Mouse (Mus musculus): Measurements from ENCODE around the gene Setdb1. TPM values are rescaled to one million over a fixed set of nuclear protein-coding genes. Genes with fewer than 3 reads are reported as not detected.

The Setdb1 gene
- total and polyA plus RNA-seq, 2 experiments from 2014 or later = 28.4 to 44.4 TPM

DNA sequence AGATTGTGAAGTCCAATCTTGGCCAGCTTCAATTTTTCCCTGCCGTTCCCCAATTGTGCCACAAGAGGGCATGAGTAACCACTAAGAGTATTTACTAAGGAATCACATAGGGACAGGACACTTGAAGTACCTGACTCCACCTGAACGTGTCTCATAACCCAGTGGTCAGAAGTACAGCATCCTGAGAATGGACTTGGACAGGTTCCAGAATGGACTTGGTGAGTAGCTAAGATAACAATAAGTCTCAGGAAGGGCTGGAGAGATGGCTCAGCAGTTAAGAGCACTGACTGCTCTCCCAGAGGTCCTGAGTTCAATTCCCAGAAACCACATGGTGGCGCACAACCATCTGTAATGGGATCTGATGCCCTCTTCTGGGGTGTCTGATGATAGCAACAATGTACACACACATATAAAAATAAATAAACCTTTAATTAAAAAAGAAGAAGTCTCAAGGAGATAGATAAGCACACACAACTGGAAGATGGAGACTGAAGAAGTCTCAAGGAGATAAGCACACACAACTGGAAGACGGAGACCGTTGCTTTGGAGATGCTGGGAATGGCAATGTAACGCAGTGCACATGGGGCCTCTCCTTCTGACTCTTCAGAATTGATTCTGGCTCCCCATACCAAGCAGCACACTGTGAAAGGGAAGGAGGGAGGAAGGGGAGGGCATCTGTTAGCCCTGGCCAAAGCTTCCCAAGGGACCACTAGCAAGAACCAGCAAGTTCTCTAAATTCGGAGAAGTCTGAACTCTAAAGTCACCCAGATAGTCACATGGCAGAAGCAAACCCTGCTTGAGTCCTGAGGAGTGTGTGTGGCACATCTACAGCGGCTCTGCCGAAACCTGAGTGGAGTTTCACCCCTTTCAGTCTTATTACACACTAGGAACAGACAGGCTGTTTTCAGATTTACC is 45.8 kb downstream of the Setdb1 start:
- ATAC-seq (ENCODE audit: low FRiP score) (no peak), DNase-seq (ENCODE audit: low spot score) (peak; percentile 78)
- WGBS = 68% methylated on average over 9 of the region's 9 CpGs
- H3K36me3 ChIP-seq (ENCODE audit: insufficient read depth, low read length) = no peaks in the 10 kb centered on the region
- peak; percentile 80 for TF ChIP-seq CTCF (IDR thresholded peaks at IDR 0.05)
- H3K4me3 ChIP-seq (ENCODE audit: low read depth, low read length) = no peak overlapping the region
- H3K27me3 ChIP-seq (ENCODE audit: insufficient read depth, low read length) = no peaks in the 10 kb centered on the region
- H3K27ac ChIP-seq (ENCODE audit: low read depth, low read length) = no peak overlapping the region
- H3K4me2 ChIP-seq (ENCODE audit: low read depth, low read length, poor library complexity, severe bottlenecking) = no peak overlapping the region
- H3K9ac ChIP-seq (replicated peaks; ENCODE audit: low read length, poor library complexity, severe bottlenecking) = no peak overlapping the region
- 0 out of 2 replicates have a peak, but pooled peaks cover 2% of the 10 kb centered on the region for H3K4me1 ChIP-seq (ENCODE audit: insufficient read depth, low read length)
- no peaks in the 10 kb centered on the region for H3K9me3 ChIP-seq (ENCODE audit: low read length)

DNA sequence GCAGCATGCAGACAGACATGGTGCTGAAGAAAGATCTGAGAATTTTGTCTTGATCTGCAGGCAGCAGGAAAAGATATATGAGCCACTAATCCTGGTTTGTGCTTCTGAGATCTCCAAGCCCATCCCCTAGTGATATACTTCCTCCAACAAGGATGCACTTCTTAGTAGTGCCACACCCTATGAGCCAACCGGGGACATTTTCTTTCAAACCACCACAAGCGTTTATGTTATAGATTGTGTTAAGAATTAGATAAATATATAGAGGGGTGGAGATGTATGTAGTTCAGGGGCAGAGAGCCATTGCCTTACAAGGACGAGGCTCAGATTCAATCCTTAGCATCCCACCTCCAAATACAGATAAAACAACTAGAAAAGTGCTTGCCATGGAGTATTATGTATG is 46.5 kb downstream of the Setdb1 start:
- Histone ChIP-seq H3K27ac (ENCODE audit: low read depth, low read length) (no peak overlapping the region), H3K9me3 (ENCODE audit: low read length) (no peaks in the 10 kb centered on the region), H3K9ac (replicated peaks; ENCODE audit: low read length, poor library complexity, severe bottlenecking) (no peak overlapping the region), H3K4me3 (ENCODE audit: low read depth, low read length) (no peak overlapping the region), H3K36me3 (ENCODE audit: insufficient read depth, low read length) (no peaks in the 10 kb centered on the region), H3K4me2 (ENCODE audit: low read depth, low read length, poor library complexity, severe bottlenecking) (no peak overlapping the region), H3K4me1 (ENCODE audit: insufficient read depth, low read length) (no peaks in the 10 kb centered on the region), H3K27me3 (ENCODE audit: insufficient read depth, low read length) (no peaks in the 10 kb centered on the region)
- 77% methylated on average over 3 of the region's 3 CpGs for WGBS
- DNase-seq (ENCODE audit: low spot score) = no peak
- no peak for TF ChIP-seq CTCF (IDR thresholded peaks at IDR 0.05)
- ATAC-seq (ENCODE audit: low FRiP score) = no peak

DNA sequence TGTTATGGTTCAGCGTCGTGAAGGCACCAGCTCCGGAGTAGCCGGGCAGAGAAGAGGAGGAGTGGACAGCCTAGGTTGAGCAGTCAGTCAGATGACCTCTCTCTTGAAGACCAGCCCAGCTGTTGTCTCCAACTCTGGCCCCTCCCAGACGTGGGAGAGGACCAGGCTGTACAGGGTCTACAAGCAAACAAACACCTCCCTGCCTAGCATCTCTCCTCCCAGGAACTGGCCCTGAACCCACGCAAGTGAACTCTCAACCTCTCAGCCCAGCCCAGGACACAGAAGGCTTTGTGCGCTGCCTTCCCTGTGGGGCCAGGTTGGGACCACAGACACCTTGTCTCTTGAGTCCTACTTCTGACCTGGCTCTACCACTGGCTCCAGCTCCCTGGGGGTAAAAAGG is 49.9 kb downstream of the Setdb1 start, which contains the start of gene Anxa9:
Anxa9 (minus strand) TSS at position 77 of the 400 bp plus-strand sequence.
- no peak within 1 kb of the TSS for H3K9ac ChIP-seq (replicated peaks; ENCODE audit: low read length, poor library complexity, severe bottlenecking)
- H3K4me3 ChIP-seq (ENCODE audit: low read depth, low read length) = no peak within 1 kb of the TSS
- H3K4me2 ChIP-seq (ENCODE audit: low read depth, low read length, poor library complexity, severe bottlenecking) = no peak within 1 kb of the TSS
- no peaks in the 10 kb centered on the region for H3K4me1 ChIP-seq (ENCODE audit: insufficient read depth, low read length)
- WGBS = 73% methylated on average over 7 of the region's 7 CpGs
- H3K9me3 ChIP-seq (ENCODE audit: low read length) = no peaks in the 10 kb centered on the region
- no peak within 1 kb of the TSS for H3K27ac ChIP-seq (ENCODE audit: low read depth, low read length)
- TF ChIP-seq CTCF (IDR thresholded peaks at IDR 0.05) = no peak
- ATAC-seq (ENCODE audit: low FRiP score) (no peak), DNase-seq (ENCODE audit: low spot score) (no peak)
- H3K27me3 ChIP-seq (ENCODE audit: insufficient read depth, low read length) = no peaks in the 10 kb centered on the region
- no peaks in the 10 kb centered on the region for H3K36me3 ChIP-seq (ENCODE audit: insufficient read depth, low read length)

GRCm38 (mm10) chr3:95306244-95306643 is 50.8 kb downstream of the Setdb1 start:
- Histone ChIP-seq H3K9me3 (ENCODE audit: low read length) (no peaks in the 10 kb centered on the region), H3K4me1 (ENCODE audit: insufficient read depth, low read length) (no peaks in the 10 kb centered on the region), H3K27me3 (ENCODE audit: insufficient read depth, low read length) (no peaks in the 10 kb centered on the region), H3K4me2 (ENCODE audit: low read depth, low read length, poor library complexity, severe bottlenecking) (no peak overlapping the region), H3K36me3 (ENCODE audit: insufficient read depth, low read length) (no peaks in the 10 kb centered on the region), H3K27ac (ENCODE audit: low read depth, low read length) (no peak overlapping the region), H3K9ac (replicated peaks; ENCODE audit: low read length, poor library complexity, severe bottlenecking) (no peak overlapping the region), H3K4me3 (ENCODE audit: low read depth, low read length) (no peak overlapping the region)
- no peak for TF ChIP-seq CTCF (IDR thresholded peaks at IDR 0.05)
- no peak for ATAC-seq (ENCODE audit: low FRiP score)
- DNase-seq (ENCODE audit: low spot score) = no peak
- 84% methylated on average over 4 of the region's 4 CpGs for WGBS

DNA sequence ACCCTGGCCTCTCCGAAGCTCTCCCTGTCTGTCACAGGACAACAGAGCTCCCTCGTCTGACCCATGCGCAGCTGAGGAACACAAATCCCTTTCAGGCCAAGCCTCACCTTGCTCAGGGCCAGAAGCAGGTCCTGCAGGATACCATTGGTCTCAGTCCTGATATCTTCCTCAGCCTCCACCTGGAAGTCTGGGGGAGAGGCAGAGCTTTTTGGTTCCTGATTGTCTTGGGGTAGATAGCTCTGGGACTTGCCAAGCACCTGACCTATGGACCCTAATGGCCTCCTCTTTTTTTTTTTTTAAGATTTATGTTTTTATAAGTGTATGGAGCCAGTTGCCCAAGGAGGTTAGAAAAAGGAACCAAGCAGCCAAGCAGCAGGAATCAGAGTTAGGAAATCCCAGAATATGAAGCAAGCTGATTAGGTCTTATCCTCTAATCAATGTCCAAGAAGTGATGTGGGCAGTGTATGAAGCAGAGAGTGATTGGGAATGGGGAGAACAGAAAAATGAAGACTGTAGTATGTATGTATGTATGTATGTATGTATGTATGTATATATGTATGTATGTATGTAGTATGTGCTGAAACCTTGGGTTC is 55.7 kb downstream of the Setdb1 start:
- Histone ChIP-seq H3K9ac (replicated peaks; ENCODE audit: low read length, poor library complexity, severe bottlenecking) (no peak overlapping the region), H3K4me2 (ENCODE audit: low read depth, low read length, poor library complexity, severe bottlenecking) (no peak overlapping the region), H3K4me1 (ENCODE audit: insufficient read depth, low read length) (no peaks in the 10 kb centered on the region), H3K36me3 (ENCODE audit: insufficient read depth, low read length) (no peaks in the 10 kb centered on the region), H3K9me3 (ENCODE audit: low read length) (no peaks in the 10 kb centered on the region), H3K27ac (ENCODE audit: low read depth, low read length) (no peak overlapping the region), H3K27me3 (ENCODE audit: insufficient read depth, low read length) (no peaks in the 10 kb centered on the region), H3K4me3 (ENCODE audit: low read depth, low read length) (no peak overlapping the region)
- ATAC-seq (ENCODE audit: low FRiP score) = no peak
- no peak for DNase-seq (ENCODE audit: low spot score)
- WGBS = 87% methylated on average over 3 of the region's 3 CpGs
- TF ChIP-seq CTCF (IDR thresholded peaks at IDR 0.05) = no peak

DNA sequence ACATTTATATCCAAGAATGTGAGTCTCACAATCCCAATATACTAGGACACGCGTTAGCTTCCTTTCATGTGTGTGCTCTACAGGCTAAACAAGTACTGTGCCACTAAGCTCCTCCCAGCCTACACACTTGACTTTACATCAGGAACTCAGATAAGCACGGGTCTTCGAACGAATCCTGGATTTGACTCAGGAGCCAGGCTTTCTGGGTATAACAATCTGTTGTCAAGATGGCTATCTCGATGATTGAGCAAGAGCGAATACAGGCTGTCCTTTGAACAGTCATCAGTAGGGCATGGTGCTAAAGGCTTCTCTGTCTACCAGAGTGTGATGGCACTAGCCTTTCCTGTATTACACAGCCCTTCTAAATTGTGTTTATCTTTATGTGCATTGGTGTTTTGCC is 59.0 kb downstream of the Setdb1 start:
- Histone ChIP-seq H3K4me2 (ENCODE audit: low read depth, low read length, poor library complexity, severe bottlenecking) (no peak overlapping the region), H3K9ac (replicated peaks; ENCODE audit: low read length, poor library complexity, severe bottlenecking) (no peak overlapping the region), H3K27me3 (ENCODE audit: insufficient read depth, low read length) (no peaks in the 10 kb centered on the region), H3K9me3 (ENCODE audit: low read length) (no peaks in the 10 kb centered on the region), H3K4me1 (ENCODE audit: insufficient read depth, low read length) (no peaks in the 10 kb centered on the region), H3K4me3 (ENCODE audit: low read depth, low read length) (no peak overlapping the region), H3K36me3 (ENCODE audit: insufficient read depth, low read length) (peaks cover 13% of the 10 kb centered on the region), H3K27ac (ENCODE audit: low read depth, low read length) (no peak overlapping the region)
- 94% methylated on average over 7 of the region's 7 CpGs for WGBS
- ATAC-seq (ENCODE audit: low FRiP score) (no peak), DNase-seq (ENCODE audit: low spot score) (no peak)
- no peak for TF ChIP-seq CTCF (IDR thresholded peaks at IDR 0.05)
